Mouse (Mus musculus) kidney, postnatal 0 days (tissue): Measurements from ENCODE around the gene Glo1. TPM values are rescaled to one million over a fixed set of nuclear protein-coding genes. Genes with fewer than 3 reads are reported as not detected.

Experiments
- ATAC-seq: fragments of 200-750 bp; cut with Nextera tagmentation; replicated peaks from 2 replicates; pipeline ENCODE4 v1.8.0; 2017; ENCODE audit warnings: low read depth, moderate number of reproducible peaks, moderate TSS enrichment, moderate library complexity; ENCODE audit not compliant: low FRiP score
- DNase-seq: peaks from one replicate; pipeline ENCODE4 v3.0.0-alpha.2; 2016; ENCODE audit warnings: low spot score
- H3K27ac ChIP-seq: fragments of 300-500 bp; sonication (generic); 2 replicates; pipeline ENCODE4 v1.5.1; 2014; ENCODE audit warnings: mild to moderate bottlenecking
- H3K27me3 ChIP-seq: fragments of 300-500 bp; sonication (generic); 2 replicates; pipeline ENCODE4 v1.6.1; 2014; ENCODE audit warnings: low read length, mixed read lengths; ENCODE audit not compliant: insufficient read depth
- H3K36me3 ChIP-seq: fragments of 300-500 bp; sonication (generic); 2 replicates; pipeline ENCODE4 v1.6.1; 2014; ENCODE audit warnings: low read length, mixed read lengths; ENCODE audit not compliant: insufficient read depth
- H3K4me1 ChIP-seq: fragments of 300-500 bp; sonication (generic); replicated peaks from 2 replicates; pipeline ENCODE4 v1.6.1; 2014; ENCODE audit warnings: antibody characterized with exemption, low read length, mixed read lengths; ENCODE audit not compliant: insufficient read depth
- H3K4me2 ChIP-seq: fragments of 300-500 bp; sonication (generic); 2 replicates; pipeline ENCODE4 v1.6.1; 2014; ENCODE audit warnings: mild to moderate bottlenecking, low read length, moderate library complexity, mixed read lengths
- H3K4me3 ChIP-seq: fragments of 300-500 bp; sonication (generic); replicated peaks from 2 replicates; pipeline ENCODE4 v1.5.1; 2014; ENCODE audit warnings: low read depth, low read length
- H3K9ac ChIP-seq: fragments of 300-500 bp; sonication (generic); 2 replicates; pipeline ENCODE4 v1.6.1; 2014; ENCODE audit warnings: low read depth, low read length
- H3K9me3 ChIP-seq: fragments of 300-500 bp; sonication (generic); replicated peaks from 2 replicates; pipeline ENCODE4 v1.6.1; 2016; ENCODE audit warnings: low read length, inconsistent platforms, mixed read lengths
- CTCF ChIP-seq: IDR thresholded peaks from 2 replicates; pipeline ENCODE4 v1.5.1; 2016; ENCODE audit warnings: antibody characterized with exemption, low read depth, mild to moderate bottlenecking, moderate library complexity
- WGBS: fragments of 180-500 bp; shearing (Covaris S2); extraction: QIAGEN DNeasy Blood & Tissue Kit; methylation state at CpG from one replicate; pipeline ENCODE4 v1.1.7; 2014; 5-methylcytosine and 5-hydroxymethylcytosine counted together
- polyA plus RNA-seq: library from polyadenylated mRNA; unstranded; fragments of >200 nt; fragmentation: Nextera tagmentation; extraction: Ambion mirVana; gene quantifications from 2 replicates; pipeline ENCODE4 v1.2.1, GENCODE M21; 2015

Gene Glo1
- polyA plus RNA-seq, 1 experiment from 2014 or later, result 247 TPM

- WGBS, result 75% methylated on average over 3 of the region's 3 CpGs
These were observed 8.4 kb downstream of the Glo1 start for GRCm38 (mm10) chr17:30618136-30618891.

DNA sequence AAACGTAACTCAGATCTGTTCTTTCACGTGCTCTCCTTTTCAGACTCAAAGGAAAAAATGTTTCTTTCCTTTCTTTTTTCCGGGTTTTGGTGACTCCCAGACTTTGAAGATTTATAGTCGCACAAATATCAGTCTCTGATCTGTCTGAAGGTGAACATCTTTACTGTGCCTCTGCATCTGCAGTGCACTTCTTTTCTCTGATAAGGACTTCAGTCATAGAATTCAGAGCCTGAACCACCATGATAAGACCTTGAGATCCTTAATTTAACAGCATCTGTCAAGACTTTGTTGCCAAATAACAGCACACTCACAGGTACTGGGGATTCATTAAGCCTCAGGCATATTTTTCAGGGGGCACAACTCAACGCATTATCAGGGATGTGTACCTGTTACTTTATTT is 10.5 kb downstream of the Glo1 start:
- ATAC-seq, result no peak
- Histone ChIP-seq H3K4me3 (no peak overlapping the region), H3K27me3 (no peaks in the 10 kb centered on the region), H3K9ac (no peak overlapping the region), H3K9me3 (no peaks in the 10 kb centered on the region), H3K4me1 (peaks cover 4% of the 10 kb centered on the region), H3K27ac (no peak overlapping the region), H3K4me2 (no peak overlapping the region), H3K36me3 (no peaks in the 10 kb centered on the region)
- TF ChIP-seq CTCF, result no peak
- no peak for DNase-seq
- 78% methylated on average over 5 of the region's 5 CpGs for WGBS

More at GRCm38 (mm10) chr17:30618136-30618891, 8.4 kb downstream of the Glo1 start:
- Histone ChIP-seq H3K27ac (0 out of 2 replicates have a peak overlapping the region, but pooled peaks have one; percentile 2), H3K4me2 (no peak overlapping the region), H3K4me3 (no peak overlapping the region), H3K9me3 (no peaks in the 10 kb centered on the region), H3K27me3 (no peaks in the 10 kb centered on the region), H3K9ac (no peak overlapping the region), H3K36me3 (no peaks in the 10 kb centered on the region), H3K4me1 (no peaks in the 10 kb centered on the region)
- ATAC-seq, result no peak
- no peak for TF ChIP-seq CTCF
- DNase-seq, result no peak

GRCm38 (mm10) chr17:30613350-30613749 is 13.3 kb downstream of the Glo1 start:
- Histone ChIP-seq H3K9ac (no peak overlapping the region), H3K9me3 (no peaks in the 10 kb centered on the region), H3K27ac (no peak overlapping the region), H3K36me3 (no peaks in the 10 kb centered on the region), H3K4me2 (no peak overlapping the region), H3K4me1 (peaks cover 13% of the 10 kb centered on the region), H3K27me3 (no peaks in the 10 kb centered on the region), H3K4me3 (no peak overlapping the region)
- DNase-seq (no peak), ATAC-seq (no peak)
- no peak for TF ChIP-seq CTCF

DNA sequence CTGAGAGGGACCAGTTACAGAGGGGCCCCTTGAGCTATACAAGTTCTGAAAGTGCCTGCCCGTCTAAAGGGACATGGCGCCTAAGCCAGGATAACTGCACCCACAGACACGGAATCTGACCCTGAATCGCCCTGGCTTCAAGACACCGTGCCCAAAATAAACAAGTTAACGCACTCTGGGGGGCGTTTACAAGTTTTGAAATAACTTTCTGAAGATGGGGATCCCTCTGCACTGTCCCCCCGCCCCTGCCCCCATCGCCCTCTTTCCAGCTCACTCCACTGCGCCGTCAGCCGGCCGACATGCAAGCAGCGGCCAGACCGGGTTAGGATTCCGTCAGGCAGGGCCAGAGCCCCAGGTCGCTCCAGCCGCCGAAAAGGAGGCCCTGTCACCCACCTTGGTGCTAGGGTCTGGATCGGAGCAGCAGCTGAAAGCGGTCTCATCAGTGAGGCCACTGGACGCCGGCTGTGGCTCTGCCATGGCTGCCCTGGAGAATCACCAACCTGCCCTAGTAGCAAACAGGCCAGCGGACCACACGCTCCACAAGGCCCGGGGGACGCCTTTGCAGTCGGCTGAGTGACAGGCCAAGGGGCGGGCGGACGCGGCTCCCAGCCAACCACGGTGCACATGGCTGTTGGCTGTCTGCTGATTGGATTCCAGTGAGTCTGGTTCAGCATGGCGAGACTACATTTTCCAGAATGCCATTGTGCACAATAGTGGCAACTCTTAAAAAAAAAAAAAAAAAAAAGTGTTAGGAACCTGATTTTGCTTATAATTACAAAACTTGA is 14.4 kb downstream of the Glo1 start:
- DNase-seq (peak; percentile 98), ATAC-seq (peak; percentile 100)
- Histone ChIP-seq H3K4me2 (peak overlapping the region; percentile 63), H3K27ac (peak overlapping the region; percentile 91), H3K36me3 (no peaks in the 10 kb centered on the region), H3K4me1 (peaks cover 20% of the 10 kb centered on the region), H3K4me3 (peak overlapping the region; percentile 74), H3K9me3 (no peaks in the 10 kb centered on the region), H3K27me3 (no peaks in the 10 kb centered on the region), H3K9ac (peak overlapping the region; percentile 88)
- TF ChIP-seq CTCF, result no peak; the same call in 1 of the 2 replicates
- WGBS, result 0% methylated on average over 34 of the region's 34 CpGs

DNA sequence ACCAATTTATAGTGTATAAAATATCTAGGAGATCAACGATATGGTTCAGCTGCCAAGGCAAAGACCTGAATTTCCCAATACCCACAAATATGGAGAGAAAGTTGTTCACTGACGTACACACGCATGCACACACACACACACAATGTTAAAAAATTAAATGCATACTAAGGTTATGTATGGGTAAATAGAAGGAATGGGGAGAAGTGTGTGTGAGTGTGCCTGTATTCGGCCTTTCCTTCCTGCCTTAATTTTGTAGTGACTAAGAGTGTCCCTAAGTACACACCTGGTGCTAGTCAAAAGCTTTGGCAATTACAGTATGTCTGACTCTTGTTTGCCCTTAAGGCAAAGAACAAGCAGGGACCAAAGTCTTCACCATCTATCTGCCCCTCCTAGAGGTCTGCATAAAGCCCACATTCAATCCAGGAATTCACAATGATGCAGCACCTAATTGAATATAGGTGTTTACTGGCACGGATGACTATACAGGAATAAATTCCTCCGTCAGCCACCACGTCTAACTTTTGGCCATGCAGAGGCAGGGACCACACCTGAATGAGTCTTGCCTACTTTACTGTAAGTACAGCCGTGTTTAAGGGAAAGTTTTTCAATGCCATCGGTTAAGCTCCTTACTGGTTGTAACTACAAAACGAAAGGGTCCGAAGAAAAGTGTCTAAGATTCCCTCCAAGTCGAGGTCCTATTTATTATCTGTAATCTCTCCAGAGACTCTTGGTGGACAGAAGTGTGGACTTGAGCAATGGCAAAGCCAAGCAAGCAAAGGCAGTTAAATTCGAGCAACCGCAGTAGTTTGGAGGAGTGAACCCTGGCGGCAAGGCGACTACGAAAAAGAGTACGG is 15.2 kb downstream of the Glo1 start:
- no peak for TF ChIP-seq CTCF
- ATAC-seq (no peak), DNase-seq (no peak)
- Histone ChIP-seq H3K27me3 (no peaks in the 10 kb centered on the region), H3K9me3 (no peaks in the 10 kb centered on the region), H3K4me2 (peak overlapping the region; percentile 63), H3K36me3 (no peaks in the 10 kb centered on the region), H3K27ac (peak overlapping the region; percentile 91), H3K9ac (peak overlapping the region; percentile 88), H3K4me3 (peak overlapping the region; percentile 74), H3K4me1 (peaks cover 24% of the 10 kb centered on the region)
- WGBS, result 21% methylated on average over 18 of the region's 18 CpGs

DNA sequence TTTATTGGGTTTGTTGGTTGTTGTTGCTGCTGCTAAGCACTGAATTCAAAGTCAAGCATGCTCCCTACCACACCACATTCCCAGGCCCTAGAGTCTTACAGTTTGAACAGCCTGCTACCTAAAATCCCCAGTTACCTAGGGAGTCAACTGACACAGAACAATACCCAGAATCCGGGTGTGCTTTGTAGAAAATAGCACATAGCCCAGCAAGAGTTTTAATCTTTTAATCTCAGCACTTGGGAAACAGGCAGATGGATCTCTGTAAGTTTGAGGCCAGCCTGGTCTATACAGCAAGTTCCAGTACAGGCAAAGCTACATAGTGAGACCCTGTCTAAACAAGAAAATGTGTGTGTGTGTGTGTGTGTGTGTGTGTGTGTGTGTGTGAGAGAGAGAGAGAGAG is 15.9 kb downstream of the Glo1 start:
- H3K4me3 ChIP-seq, result no peak overlapping the region
- H3K9ac ChIP-seq, result no peak overlapping the region
- peaks cover 24% of the 10 kb centered on the region for H3K4me1 ChIP-seq
- H3K9me3 ChIP-seq, result no peaks in the 10 kb centered on the region
- H3K27ac ChIP-seq, result no peak overlapping the region
- DNase-seq (no peak), ATAC-seq (no peak)
- H3K27me3 ChIP-seq, result no peaks in the 10 kb centered on the region
- no peaks in the 10 kb centered on the region for H3K36me3 ChIP-seq
- 86% methylated on average over 1 of the region's 1 CpGs for WGBS
- no peak for TF ChIP-seq CTCF
- H3K4me2 ChIP-seq, result no peak overlapping the region
